Mouse (Mus musculus): ENCODE data around the gene Sectm1a. TPM values are rescaled to one million over a fixed set of nuclear protein-coding genes. Genes with fewer than 3 reads are reported as not detected.

Gene Sectm1a
- not detected in 2 replicates for polyA plus RNA-seq (2012; rRNA removed)

GRCm38 (mm10) chr11:121081120-121081519, at the start of gene Sectm1a:
Gene Sectm1a (minus strand): TSS chr11:121081220.
- Histone ChIP-seq H3K4me3 (replicated peaks; ENCODE audit: extremely low read depth, low read depth, low read length) (no peak within 1 kb of the TSS), H3K4me1 (ENCODE audit: control insufficient read depth, insufficient read depth, low read length) (0 out of 2 replicates have a peak, but pooled peaks cover 2% of the 10 kb centered on the region)
- no peak for DNase-seq
- TF ChIP-seq POLR2A (IDR thresholded peaks at IDR 0.05; ENCODE audit: borderline replicate concordance, extremely low read depth, low read depth, low read length) (no peak), CTCF (IDR thresholded peaks at IDR 0.05; ENCODE audit: insufficient read depth, low read length) (no peak)
- whole genome bisulfite sequencing: 65% methylated on average over 3 of the region's 3 CpGs

DNA sequence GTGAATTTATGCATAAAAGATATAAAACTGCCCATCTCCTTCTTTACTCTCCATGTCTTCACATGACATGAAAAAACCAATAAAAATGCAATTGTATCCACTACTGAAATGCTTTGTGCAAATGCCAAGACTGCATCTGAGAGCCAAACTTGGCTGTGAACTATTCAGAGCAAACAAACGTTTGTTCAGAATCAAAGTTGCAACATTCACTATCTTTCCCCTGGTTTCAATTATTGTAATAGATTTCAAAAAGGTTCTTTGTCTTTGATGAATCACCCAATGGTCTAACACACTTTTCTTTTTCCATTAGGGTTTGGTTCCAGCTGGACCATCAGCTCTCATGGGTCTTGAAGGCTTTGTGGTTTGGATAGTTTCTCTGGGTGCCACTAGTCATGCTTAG, 48.6 kb upstream of the Sectm1a start:
- no peak for DNase-seq
- TF ChIP-seq CTCF (IDR thresholded peaks at IDR 0.05; ENCODE audit: insufficient read depth, low read length): no peak
- TF ChIP-seq POLR2A (IDR thresholded peaks at IDR 0.05; ENCODE audit: borderline replicate concordance, extremely low read depth, low read depth, low read length): no peak
- 30% methylated on average over 1 of the region's 1 CpGs for WGBS
- no peak overlapping the region for H3K4me3 ChIP-seq (replicated peaks; ENCODE audit: extremely low read depth, low read depth, low read length)
- no peaks in the 10 kb centered on the region for H3K4me1 ChIP-seq (ENCODE audit: control insufficient read depth, insufficient read depth, low read length)

DNA sequence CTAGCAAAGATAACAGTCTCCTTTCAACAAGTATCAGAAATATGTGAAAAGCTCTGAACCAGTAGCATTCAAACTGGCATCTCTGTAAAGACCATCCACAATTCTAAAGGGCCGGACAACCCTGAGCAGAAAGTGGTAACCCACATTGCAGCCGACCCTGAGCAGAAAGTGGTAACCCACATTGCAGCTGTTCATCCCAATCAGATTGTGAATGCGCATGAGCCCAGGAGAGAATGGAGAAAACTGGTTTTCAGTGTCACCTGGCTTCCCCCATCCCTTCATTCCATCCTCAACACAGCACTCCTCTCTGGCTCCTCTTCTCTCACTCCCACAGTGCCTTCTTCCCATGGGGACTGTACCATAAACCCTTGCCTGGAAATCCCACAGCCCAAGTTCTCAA, 46.4 kb upstream of the Sectm1a start:
- Histone ChIP-seq H3K4me1 (ENCODE audit: control insufficient read depth, insufficient read depth, low read length) (no peaks in the 10 kb centered on the region), H3K4me3 (replicated peaks; ENCODE audit: extremely low read depth, low read depth, low read length) (no peak overlapping the region)
- WGBS: 87% methylated on average over 3 of the region's 3 CpGs
- TF ChIP-seq POLR2A (IDR thresholded peaks at IDR 0.05; ENCODE audit: borderline replicate concordance, extremely low read depth, low read depth, low read length) (no peak), CTCF (IDR thresholded peaks at IDR 0.05; ENCODE audit: insufficient read depth, low read length) (no peak)
- DNase-seq: no peak

GRCm38 (mm10) chr11:121126395-121126794, 45.4 kb upstream of the Sectm1a start:
- H3K4me3 ChIP-seq (replicated peaks; ENCODE audit: extremely low read depth, low read depth, low read length): no peak overlapping the region
- DNase-seq: no peak
- 78% methylated on average over 1 of the region's 1 CpGs for WGBS
- H3K4me1 ChIP-seq (ENCODE audit: control insufficient read depth, insufficient read depth, low read length): no peaks in the 10 kb centered on the region
- TF ChIP-seq POLR2A (IDR thresholded peaks at IDR 0.05; ENCODE audit: borderline replicate concordance, extremely low read depth, low read depth, low read length) (no peak), CTCF (IDR thresholded peaks at IDR 0.05; ENCODE audit: insufficient read depth, low read length) (no peak)

- 78% methylated on average over 3 of the region's 3 CpGs for WGBS
- Histone ChIP-seq H3K4me1 (ENCODE audit: control insufficient read depth, insufficient read depth, low read length) (no peaks in the 10 kb centered on the region), H3K4me3 (replicated peaks; ENCODE audit: extremely low read depth, low read depth, low read length) (no peak overlapping the region)
- no peak for TF ChIP-seq POLR2A (IDR thresholded peaks at IDR 0.05; ENCODE audit: borderline replicate concordance, extremely low read depth, low read depth, low read length)
- TF ChIP-seq CTCF (IDR thresholded peaks at IDR 0.05; ENCODE audit: insufficient read depth, low read length): no peak
- no peak for DNase-seq
Measured at GRCm38 (mm10) chr11:121125522-121126172, 44.6 kb upstream of the Sectm1a start.

DNA sequence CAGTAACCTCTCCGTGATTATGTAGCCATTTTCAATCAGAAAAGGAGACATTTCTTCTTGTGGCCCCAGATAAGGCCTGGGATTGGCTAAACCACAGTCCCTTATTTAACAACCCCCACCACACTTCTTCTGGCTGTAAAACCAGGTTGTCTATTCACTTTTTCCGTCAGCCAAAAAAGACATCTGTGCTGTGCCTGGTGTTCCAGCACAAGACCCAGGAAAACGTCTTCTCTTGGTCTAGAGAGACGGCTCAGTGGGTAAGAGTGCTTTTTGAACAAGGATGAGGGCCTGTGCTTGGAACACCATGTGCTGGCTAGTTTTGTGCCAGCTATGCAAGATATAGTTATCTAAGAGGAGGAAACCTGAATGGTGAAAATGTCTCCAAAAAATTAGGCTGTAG, 42.4 kb upstream of the Sectm1a start:
- DNase-seq: no peak
- WGBS: 84% methylated on average over 4 of the region's 4 CpGs
- TF ChIP-seq CTCF (IDR thresholded peaks at IDR 0.05; ENCODE audit: insufficient read depth, low read length) (no peak), POLR2A (IDR thresholded peaks at IDR 0.05; ENCODE audit: borderline replicate concordance, extremely low read depth, low read depth, low read length) (no peak)
- H3K4me1 ChIP-seq (ENCODE audit: control insufficient read depth, insufficient read depth, low read length): no peaks in the 10 kb centered on the region
- H3K4me3 ChIP-seq (replicated peaks; ENCODE audit: extremely low read depth, low read depth, low read length): no peak overlapping the region

DNA sequence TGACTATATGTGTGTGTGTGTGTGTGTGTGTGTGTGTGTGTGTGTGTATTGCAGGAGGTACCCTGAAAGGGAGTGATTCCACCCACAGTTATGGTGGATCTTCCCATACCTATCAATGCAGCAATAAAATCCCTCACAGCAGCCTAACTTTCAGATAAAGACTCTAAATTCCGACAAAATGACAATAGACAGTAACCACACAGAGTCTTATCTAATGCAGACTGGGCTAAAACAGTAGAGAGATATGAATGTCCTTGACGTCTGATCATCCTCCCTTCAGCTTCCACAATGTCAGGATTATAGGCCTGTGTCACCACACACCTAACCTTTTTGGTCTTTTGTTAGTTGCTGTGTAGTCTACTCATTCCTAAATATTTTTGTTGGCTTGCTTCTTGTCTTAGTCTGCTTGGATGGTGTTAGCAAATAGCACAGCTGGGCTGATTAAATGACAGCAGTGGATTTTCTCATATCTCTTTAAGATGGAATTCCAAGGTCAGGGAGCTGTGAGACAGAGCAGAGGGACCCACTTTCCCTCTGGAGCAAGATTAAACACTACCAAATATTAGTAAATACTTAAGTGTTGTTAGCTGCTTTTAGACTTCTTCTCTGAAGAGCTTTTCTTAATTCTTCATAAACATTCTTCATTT, 41.1 kb upstream of the Sectm1a start:
- no peaks in the 10 kb centered on the region for H3K4me1 ChIP-seq (ENCODE audit: control insufficient read depth, insufficient read depth, low read length)
- TF ChIP-seq CTCF (IDR thresholded peaks at IDR 0.05; ENCODE audit: insufficient read depth, low read length) (no peak), POLR2A (IDR thresholded peaks at IDR 0.05; ENCODE audit: borderline replicate concordance, extremely low read depth, low read depth, low read length) (no peak)
- DNase-seq: no peak
- WGBS: 51% methylated on average over 2 of the region's 2 CpGs
- H3K4me3 ChIP-seq (replicated peaks; ENCODE audit: extremely low read depth, low read depth, low read length): no peak overlapping the region

- Histone ChIP-seq H3K4me3 (replicated peaks; ENCODE audit: extremely low read depth, low read depth, low read length) (no peak overlapping the region), H3K4me1 (ENCODE audit: control insufficient read depth, insufficient read depth, low read length) (no peaks in the 10 kb centered on the region)
- TF ChIP-seq CTCF (IDR thresholded peaks at IDR 0.05; ENCODE audit: insufficient read depth, low read length) (no peak), POLR2A (IDR thresholded peaks at IDR 0.05; ENCODE audit: borderline replicate concordance, extremely low read depth, low read depth, low read length) (no peak)
- DNase-seq: no peak
- WGBS: 33% methylated on average over 3 of the region's 3 CpGs
Measured at GRCm38 (mm10) chr11:121121151-121121550, 40.1 kb upstream of the Sectm1a start.

DNA sequence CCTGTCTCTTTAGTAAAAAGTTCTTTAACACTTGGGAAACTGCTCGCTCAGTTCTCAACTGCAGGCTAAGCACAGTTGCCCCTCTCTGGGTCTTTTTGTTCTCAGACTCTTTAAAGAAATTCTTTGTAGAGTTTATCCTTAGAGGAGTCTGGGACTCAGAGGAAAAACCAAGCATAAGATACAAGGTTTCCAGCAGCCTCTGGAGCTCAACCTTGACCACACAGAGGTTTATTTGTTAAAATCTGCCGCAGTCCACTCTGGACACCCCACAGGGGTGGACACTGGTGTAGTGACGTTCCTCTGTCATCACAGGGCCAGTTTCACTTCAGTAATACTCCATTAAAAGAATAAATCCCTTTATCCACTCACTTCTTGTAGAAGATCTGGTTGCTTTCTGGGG, 37.6 kb upstream of the Sectm1a start, which contains the start of gene Tex19.2:
Gene Tex19.2 (minus strand): TSS at position 101 of the 400 bp plus-strand sequence.
- Histone ChIP-seq H3K4me1 (ENCODE audit: control insufficient read depth, insufficient read depth, low read length) (no peaks in the 10 kb centered on the region), H3K4me3 (replicated peaks; ENCODE audit: extremely low read depth, low read depth, low read length) (no peak within 1 kb of the TSS)
- TF ChIP-seq CTCF (IDR thresholded peaks at IDR 0.05; ENCODE audit: insufficient read depth, low read length) (no peak), POLR2A (IDR thresholded peaks at IDR 0.05; ENCODE audit: borderline replicate concordance, extremely low read depth, low read depth, low read length) (no peak)
- DNase-seq: no peak
- 83% methylated on average over 3 of the region's 3 CpGs for WGBS

DNA sequence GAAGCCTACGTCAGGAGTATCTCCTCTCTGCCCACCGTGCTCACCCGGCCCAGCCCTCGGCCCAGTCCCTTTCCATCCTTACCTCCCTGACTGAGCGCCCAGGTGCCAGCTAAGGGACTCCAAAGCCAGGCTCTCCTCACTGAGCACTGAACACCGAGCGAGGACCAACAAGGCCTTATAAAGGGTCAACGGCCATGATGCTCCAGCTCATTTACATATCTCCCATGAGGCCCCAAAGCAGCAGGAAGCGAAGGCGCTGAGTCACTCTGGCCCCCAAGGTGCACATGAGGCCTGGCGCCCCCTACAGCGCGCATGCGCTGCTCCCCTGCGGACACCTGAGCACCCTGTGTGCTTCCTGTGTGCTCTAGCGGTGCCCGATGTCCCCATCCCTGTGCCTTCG, 37.1 kb upstream of the Sectm1a start:
- WGBS: 92% methylated on average over 18 of the region's 18 CpGs
- Histone ChIP-seq H3K4me1 (ENCODE audit: control insufficient read depth, insufficient read depth, low read length) (no peaks in the 10 kb centered on the region), H3K4me3 (replicated peaks; ENCODE audit: extremely low read depth, low read depth, low read length) (no peak overlapping the region)
- no peak for DNase-seq
- TF ChIP-seq CTCF (IDR thresholded peaks at IDR 0.05; ENCODE audit: insufficient read depth, low read length) (no peak), POLR2A (IDR thresholded peaks at IDR 0.05; ENCODE audit: borderline replicate concordance, extremely low read depth, low read depth, low read length) (no peak)

Data from lung, adult 2 months (tissue).